8 mouse cellular contexts compared by ENCODE assay signal in genomic region chr3:56183159-56184133, GRCm38 (mm10). TPM values are rescaled to one million over a fixed set of nuclear protein-coding genes. Genes with fewer than 3 reads are reported as not detected.
DNase-seq lines count a peak whose midpoint lies in the region; ATAC-seq lines count a peak whose summit lies in the region.

TSS of gene Nbea (minus strand) at chr3:56183701.

- no peaks in the 10 kb centered on the region for H3K9me3 ChIP-seq in forebrain, embryonic 13.5 days (replicated peaks)
- no peaks in the 10 kb centered on the region for H3K9me3 ChIP-seq in heart, embryonic 15.5 days (replicated peaks)
- no peaks in the 10 kb centered on the region for H3K9me3 ChIP-seq in liver, embryonic 11.5 days (ENCODE audit: control insufficient read depth, low read length)
- no peaks in the 10 kb centered on the region for H3K9me3 ChIP-seq in neural tube, embryonic 13.5 days

- peak within 1 kb of the TSS; percentile 96 for H3K4me3 ChIP-seq in forebrain, embryonic 13.5 days
- H3K4me3 ChIP-seq in heart, embryonic 15.5 days: peak within 1 kb of the TSS; percentile 97
- H3K4me3 ChIP-seq in liver, embryonic 11.5 days (ENCODE audit: low read depth, low read length): peak within 1 kb of the TSS; percentile 74
- H3K4me3 ChIP-seq in neural tube, embryonic 13.5 days: peak within 1 kb of the TSS; percentile 95

- H3K4me1 ChIP-seq in forebrain, embryonic 13.5 days: peaks cover 19% of the 10 kb centered on the region
- H3K4me1 ChIP-seq in heart, embryonic 15.5 days (replicated peaks): peaks cover 15% of the 10 kb centered on the region
- 0 out of 2 replicates have a peak, but pooled peaks cover 5% of the 10 kb centered on the region for H3K4me1 ChIP-seq in liver, embryonic 11.5 days (replicated peaks; ENCODE audit: control insufficient read depth, insufficient read depth, low read length)
- peaks cover 24% of the 10 kb centered on the region for H3K4me1 ChIP-seq in neural tube, embryonic 13.5 days (replicated peaks)

- 0% methylated on average over 55 of the region's 131 CpGs for WGBS in forebrain, embryonic 13.5 days
- WGBS in heart, embryonic 15.5 days: under 1% methylated on average over 115 of the region's 131 CpGs
- under 1% methylated on average over 93 of the region's 131 CpGs for WGBS in liver, embryonic 11.5 days
- under 1% methylated on average over 105 of the region's 131 CpGs for WGBS in neural tube, embryonic 13.5 days

- no peaks in the 10 kb centered on the region for H3K27me3 ChIP-seq in forebrain, embryonic 13.5 days
- H3K27me3 ChIP-seq in heart, embryonic 15.5 days: no peaks in the 10 kb centered on the region
- 0 out of 2 replicates have a peak, but pooled peaks cover 4% of the 10 kb centered on the region for H3K27me3 ChIP-seq in liver, embryonic 11.5 days (replicated peaks; ENCODE audit: control insufficient read depth, insufficient read depth, low read length)
- H3K27me3 ChIP-seq in neural tube, embryonic 13.5 days: no peaks in the 10 kb centered on the region

- peak within 1 kb of the TSS; percentile 99 for H3K27ac ChIP-seq in forebrain, embryonic 13.5 days
- peak within 1 kb of the TSS; percentile 94 for H3K27ac ChIP-seq in heart, embryonic 15.5 days
- peak within 1 kb of the TSS; percentile 39; the same call in 1 of the 2 replicates for H3K27ac ChIP-seq in liver, embryonic 11.5 days (ENCODE audit: low read depth, low read length)
- H3K27ac ChIP-seq in neural tube, embryonic 13.5 days (replicated peaks): peak within 1 kb of the TSS; percentile 98

- peak; percentile 87 for ATAC-seq in forebrain, embryonic 13.5 days
- ATAC-seq in heart, embryonic 15.5 days (replicated peaks; ENCODE audit: insufficient number of reproducible peaks, insufficient read depth, low FRiP score, low read depth): peak; percentile 81
- peak; percentile 86 for ATAC-seq in liver, embryonic 11.5 days (replicated peaks; ENCODE audit: low FRiP score)
- ATAC-seq in neural tube, embryonic 13.5 days (ENCODE audit: low read depth): peak; percentile 87

- no peaks in the 10 kb centered on the region for H3K36me3 ChIP-seq in forebrain, embryonic 13.5 days (ENCODE audit: poor library complexity, severe bottlenecking)
- no peaks in the 10 kb centered on the region for H3K36me3 ChIP-seq in heart, embryonic 15.5 days
- H3K36me3 ChIP-seq in liver, embryonic 11.5 days (ENCODE audit: control insufficient read depth, insufficient read depth, low read length): no peaks in the 10 kb centered on the region
- no peaks in the 10 kb centered on the region for H3K36me3 ChIP-seq in neural tube, embryonic 13.5 days

- peak within 1 kb of the TSS; percentile 98 for H3K9ac ChIP-seq in forebrain, embryonic 13.5 days
- peak within 1 kb of the TSS; percentile 94 for H3K9ac ChIP-seq in heart, embryonic 15.5 days
- H3K9ac ChIP-seq in liver, embryonic 11.5 days (ENCODE audit: low read depth, low read length): peak within 1 kb of the TSS; percentile 76
- H3K9ac ChIP-seq in neural tube, embryonic 13.5 days: peak within 1 kb of the TSS; percentile 99

- peak; percentile 2 for DNase-seq in CD4-positive helper T cell, adult 2 months (ENCODE audit: low read depth, low spot score)
- peak; percentile 16 for DNase-seq in c-Kit-positive CD71-positive TER-119-positive erythroid progenitor cells, embryonic 14.5 days (ENCODE audit: low spot score)
- DNase-seq in kidney, postnatal 25 days: peak; percentile 85 to 92
- peak; percentile 86 for DNase-seq in liver, embryonic 11.5 days (ENCODE audit: low spot score)
- DNase-seq in testis, postnatal 14 days (ENCODE audit: low spot score): peak; percentile 90

- H3K4me2 ChIP-seq in forebrain, embryonic 13.5 days: peak within 1 kb of the TSS; percentile 85
- peak within 1 kb of the TSS; percentile 98 for H3K4me2 ChIP-seq in heart, embryonic 15.5 days
- peak within 1 kb of the TSS; percentile 93 for H3K4me2 ChIP-seq in liver, embryonic 11.5 days
- H3K4me2 ChIP-seq in neural tube, embryonic 13.5 days: peak within 1 kb of the TSS; percentile 73

RNA-seq across cellular contexts. Expression of gene Nbea, which starts in this region (rescaled TPM):
- 36.8 and 39.0 TPM in 2 replicates for polyA plus RNA-seq in forebrain, embryonic 13.5 days (2015; fragmentation: Nextera tagmentation; extraction: Ambion mirVana)
- polyA plus RNA-seq in heart, embryonic 15.5 days (2015; fragmentation: Nextera tagmentation; extraction: Ambion mirVana): 6.7 and 6.8 TPM in 2 replicates
- polyA plus RNA-seq in liver, embryonic 11.5 days (2014; fragmentation: Nextera tagmentation; extraction: Ambion mirVana): 4.2 and 5.0 TPM in 2 replicates
- 51.2 and 51.3 TPM in 2 replicates for polyA plus RNA-seq in neural tube, embryonic 13.5 days (2015; fragmentation: Nextera tagmentation; extraction: Ambion mirVana)

Comparison
In these comparisons a context has a peak if more than half of its experiments do, and no peak if none do; other contexts are left out.
1. Peak in every context shown above with its lines: DNase-seq, ATAC-seq, H3K4me3 ChIP-seq and H3K27ac ChIP-seq.
2. DNase-seq: peak in every context shown above with its lines; median percentile 90 in testis, postnatal 14 days; 88 in kidney, postnatal 25 days; 86 in liver, embryonic 11.5 days; 16 in c-Kit-positive CD71-positive TER-119-positive erythroid progenitor cells, embryonic 14.5 days; 2 in CD4-positive helper T cell, adult 2 months.
3. H3K27ac ChIP-seq: peak in every context shown above with its lines; median percentile 99 in forebrain, embryonic 13.5 days; 98 in neural tube, embryonic 13.5 days; 94 in heart, embryonic 15.5 days; 39 in liver, embryonic 11.5 days.